Mouse (Mus musculus): ENCODE data around the gene Kif3a.

Gene Kif3a

DNA sequence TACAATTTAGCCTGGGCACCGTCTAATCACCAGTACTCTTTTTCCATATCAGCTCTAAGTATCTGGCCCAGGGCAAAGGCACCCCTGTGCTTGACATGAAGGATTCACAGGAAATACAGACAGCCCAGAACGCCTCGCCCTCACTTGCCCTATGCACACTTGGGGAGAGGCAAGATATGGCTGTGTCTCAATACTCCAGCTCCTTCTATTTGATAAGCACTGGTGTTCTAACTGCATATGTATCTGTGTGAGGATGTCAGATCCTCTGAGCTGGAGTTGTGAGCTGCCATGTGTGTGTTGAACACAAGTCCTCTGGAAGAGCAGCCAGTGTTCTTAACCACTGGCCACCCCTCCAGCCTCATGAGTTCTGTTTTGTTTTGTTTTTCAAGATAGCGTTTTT, 84.3 kb downstream of the Kif3a start:
- DNase-seq (ENCODE audit: low spot score): no peak

All from left cerebral cortex, adult 11 months (tissue).